Mouse (Mus musculus): ENCODE results near the gene Vmn1r48. TPM values are rescaled to one million over a fixed set of nuclear protein-coding genes. Genes with fewer than 3 reads are reported as not detected.
"Not testable (repeated sequence)": the region's sequence is repeated elsewhere in the genome, so short reads cannot be mapped to it uniquely, and the experiment has no call there.

Gene Vmn1r48
- not detected for total RNA-seq (2022)

GRCm38 (mm10) chr6:90036741-90037140 is at the start of gene Vmn1r48:
Gene Vmn1r48 (minus strand): TSS chr6:90036841.
- not testable (repeated sequence) for DNase-seq (ENCODE audit: low spot score in 2 of 2)

- DNase-seq (ENCODE audit: low spot score in 2 of 2) = no peak
Measured at GRCm38 (mm10) chr6:90078406-90078805, 41.8 kb upstream of the Vmn1r48 start, which contains the start of gene Vmn1r49. Gene Vmn1r49 (minus strand): TSS chr6:90078506.

- DNase-seq (ENCODE audit: low spot score in 2 of 2) = not testable (repeated sequence)
Measured at GRCm38 (mm10) chr6:90015847-90016246, 20.8 kb downstream of the Vmn1r48 start, which contains the start of gene Vmn1r47. Gene Vmn1r47 (plus strand): TSS chr6:90016147.

- DNase-seq (ENCODE audit: low spot score in 2 of 2) = no peak
Measured at GRCm38 (mm10) chr6:89985989-89986388, 50.7 kb downstream of the Vmn1r48 start.

Other genes with a start within 250 kb of the Vmn1r48 start
- not detected for gene Vmn1r42, start 160.4 kb downstream of the Vmn1r48 start, total RNA-seq (2022)
- gene Vmn1r43, start 160.4 kb downstream of the Vmn1r48 start, total RNA-seq (2022) = not detected
- gene Vmn1r44, start 153.2 kb downstream of the Vmn1r48 start, total RNA-seq (2022) = not detected
- not detected for gene Vmn1r45, start 96.2 kb downstream of the Vmn1r48 start, total RNA-seq (2022)
- not detected for gene Vmn1r46, start 67.5 kb downstream of the Vmn1r48 start, total RNA-seq (2022)
- gene Vmn1r47, start 20.7 kb downstream of the Vmn1r48 start, total RNA-seq (2022) = not detected
- gene Vmn1r49, start 41.7 kb upstream of the Vmn1r48 start, total RNA-seq (2022) = not detected
- not detected for gene Vmn1r50, start 64.6 kb upstream of the Vmn1r48 start, total RNA-seq (2022)
- not detected for gene Vmn1r51, start 85.8 kb upstream of the Vmn1r48 start, total RNA-seq (2022)
- gene Vmn1r52, start 138.0 kb upstream of the Vmn1r48 start, total RNA-seq (2022) = not detected
- gene V1ra8, start 166.0 kb upstream of the Vmn1r48 start, total RNA-seq (2022) = not detected
- gene Vmn1r53, start 187.6 kb upstream of the Vmn1r48 start, total RNA-seq (2022) = not detected
- gene Vmn1r54, start 209.5 kb upstream of the Vmn1r48 start, total RNA-seq (2022) = not detected